Mouse (Mus musculus) heart, postnatal 0 days (tissue): Measurements from ENCODE around the gene Cic.

ENCODE experiments used
- CTCF ChIP-seq: IDR thresholded peaks from 2 replicates; pipeline ENCODE4 v1.5.1; 2016; ENCODE audit warnings: antibody characterized with exemption, control low read depth, low read depth
- EP300 ChIP-seq: IDR thresholded peaks from 2 replicates; pipeline ENCODE4 v1.6.1; 2016; ENCODE audit warnings: antibody characterized with exemption, low read depth

DNA sequence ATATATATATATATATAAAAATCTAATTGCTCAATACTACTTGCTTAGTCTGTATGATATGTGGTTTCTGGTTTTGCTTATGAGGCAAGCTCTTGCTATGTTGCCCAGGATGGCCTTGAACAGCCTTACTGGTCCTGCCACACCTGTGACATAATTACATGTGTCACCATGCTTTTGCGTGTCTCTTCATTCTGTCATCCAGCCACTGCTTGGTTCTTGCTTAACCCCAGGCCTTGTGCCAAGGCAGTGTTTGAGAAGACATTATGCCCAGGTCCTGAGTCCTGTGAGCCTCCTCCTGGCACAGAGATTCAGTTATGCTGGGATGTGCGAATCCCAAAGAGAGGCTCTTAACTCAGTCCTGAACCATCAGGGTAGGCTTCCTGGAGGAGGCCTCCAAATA, 55.7 kb downstream of the Cic start:
- TF ChIP-seq CTCF (no peak), EP300 (no peak)
